Mouse (Mus musculus) kidney, adult 18-20 months (tissue): Measurements from ENCODE around the gene Gm960.

Experiments
- DNase-seq: peaks from one replicate; pipeline ENCODE4 v3.0.0; 2021

Gene Gm960

DNA sequence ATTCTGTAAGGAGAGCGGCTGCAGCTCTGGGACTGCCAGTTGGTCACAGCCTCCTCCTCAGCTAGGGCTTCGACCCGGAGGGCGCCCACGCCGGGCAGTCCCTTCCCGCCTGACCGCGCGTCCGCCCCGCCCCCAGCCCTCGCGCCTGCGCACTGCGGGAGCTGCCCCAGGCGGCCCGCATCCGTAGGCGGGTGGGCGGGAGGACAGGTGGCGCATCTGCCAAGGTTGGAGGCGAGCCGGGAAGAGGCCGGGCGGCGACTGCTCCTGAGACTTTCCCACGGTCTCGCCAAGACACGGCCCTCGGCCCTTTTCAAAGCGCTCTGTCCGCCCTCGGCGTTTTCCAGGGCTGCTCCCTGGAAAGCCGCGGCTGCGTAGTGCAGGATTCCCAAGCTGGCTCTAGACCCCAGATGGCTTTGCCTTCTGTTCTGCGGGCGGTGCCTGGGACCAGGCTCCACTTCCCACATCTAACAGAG lies at the start of gene Gm960:
TSS of gene Gm960 (minus strand) at position 464 of the 473 bp plus-strand sequence.
- DNase-seq = peak; percentile 77

DNA sequence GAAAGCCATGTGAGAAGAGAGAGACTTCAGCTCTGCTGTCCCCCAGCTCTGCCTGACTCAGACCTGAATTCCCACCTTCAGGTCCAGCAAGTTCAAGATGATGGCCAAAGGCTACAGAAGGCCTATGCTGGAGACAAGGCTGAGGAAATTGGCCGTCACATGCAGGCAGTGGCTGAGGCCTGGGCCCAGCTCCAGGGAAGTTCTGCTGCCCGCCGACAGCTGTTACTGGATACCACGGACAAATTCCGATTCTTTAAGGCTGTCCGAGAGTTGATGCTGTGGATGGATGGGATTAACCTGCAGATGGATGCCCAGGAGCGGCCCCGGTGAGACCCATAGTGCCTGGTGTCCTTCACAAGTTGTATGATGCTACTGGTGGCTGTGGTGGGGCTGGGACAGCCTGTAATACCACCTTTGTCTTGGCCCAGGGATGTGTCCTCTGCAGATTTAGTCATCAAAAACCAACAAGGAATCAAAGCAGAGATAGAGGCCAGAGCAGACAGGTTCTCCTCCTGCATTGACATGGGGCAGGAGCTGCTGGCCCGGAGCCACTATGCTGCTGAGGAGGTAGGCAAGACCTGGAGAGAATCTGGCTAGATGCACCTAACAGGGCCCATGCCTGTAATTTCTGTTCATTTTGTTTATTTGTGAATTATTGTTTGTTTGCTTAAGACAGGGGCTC lies 49.3 kb upstream of the Gm960 start:
- no peak for DNase-seq

DNA sequence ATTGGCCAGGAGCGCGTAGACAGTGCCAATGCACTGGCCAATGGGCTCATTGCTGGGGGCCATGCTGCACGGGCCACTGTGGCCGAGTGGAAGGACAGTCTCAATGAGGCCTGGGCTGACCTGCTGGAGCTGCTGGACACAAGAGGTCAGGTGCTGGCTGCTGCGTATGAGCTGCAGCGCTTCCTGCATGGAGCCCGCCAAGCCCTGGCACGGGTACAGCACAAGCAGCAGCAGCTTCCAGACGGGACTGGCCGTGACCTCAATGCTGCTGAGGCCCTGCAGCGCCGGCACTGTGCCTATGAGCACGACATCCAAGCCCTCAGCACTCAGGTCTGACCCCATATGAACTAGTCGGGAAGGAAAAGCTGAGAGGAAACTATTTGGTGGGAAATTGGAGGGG lies 48.1 kb upstream of the Gm960 start:
- no peak for DNase-seq

DNA sequence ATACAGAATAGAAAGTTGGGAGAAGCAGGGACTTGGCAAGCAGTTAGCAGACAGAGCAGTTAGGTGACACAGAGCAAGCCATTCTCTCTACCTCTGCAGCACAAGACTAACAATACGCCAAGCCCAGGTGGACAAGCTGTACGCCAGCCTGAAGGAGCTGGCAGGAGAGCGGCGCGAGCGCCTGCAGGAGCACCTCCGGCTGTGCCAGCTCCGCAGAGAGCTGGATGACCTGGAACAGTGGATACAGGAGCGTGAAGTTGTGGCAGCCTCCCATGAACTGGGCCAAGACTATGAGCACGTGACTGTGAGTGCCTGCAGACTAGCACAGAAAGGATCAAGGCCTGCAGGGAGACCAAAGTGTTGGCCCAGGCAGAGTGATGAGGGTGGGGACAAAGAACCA lies 47.2 kb upstream of the Gm960 start:
- DNase-seq = no peak

DNA sequence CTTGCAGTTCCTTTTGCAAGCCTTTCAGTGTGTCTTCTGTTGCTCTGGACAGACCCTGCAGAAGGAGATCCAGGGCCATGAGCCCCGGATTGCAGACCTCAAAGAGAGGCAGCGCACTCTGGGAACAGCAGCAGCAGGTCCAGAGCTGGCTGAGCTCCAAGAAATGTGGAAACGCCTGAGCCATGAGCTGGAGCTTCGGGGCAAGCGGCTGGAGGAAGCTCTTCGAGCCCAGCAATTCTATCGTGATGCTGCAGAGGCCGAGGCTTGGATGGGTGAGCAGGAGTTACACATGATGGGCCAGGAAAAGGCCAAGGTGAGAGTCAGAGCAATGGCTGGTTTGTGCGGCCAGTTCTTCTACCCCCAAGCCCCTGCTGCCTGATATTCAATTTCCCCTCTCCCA lies 46.6 kb upstream of the Gm960 start:
- no peak for DNase-seq

DNA sequence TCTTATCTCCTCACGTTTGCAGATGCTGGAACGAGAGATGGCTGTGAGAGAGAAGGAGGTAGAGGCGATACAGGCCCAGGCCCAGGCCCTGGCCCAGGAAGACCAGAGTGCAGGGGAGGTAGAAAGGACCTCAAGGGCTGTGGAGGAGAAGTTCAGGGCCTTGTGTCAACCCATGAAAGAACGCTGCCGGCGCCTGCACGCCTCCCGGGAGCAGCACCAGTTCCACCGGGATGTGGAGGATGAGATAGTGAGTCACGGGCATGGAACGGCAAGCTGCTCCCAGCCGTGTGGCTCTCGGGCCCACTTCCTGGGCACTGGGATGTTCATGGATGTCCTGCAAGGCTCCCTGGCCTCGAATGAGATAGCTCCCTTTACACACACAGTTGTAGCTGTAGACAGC lies 45.6 kb upstream of the Gm960 start:
- DNase-seq = no peak

DNA sequence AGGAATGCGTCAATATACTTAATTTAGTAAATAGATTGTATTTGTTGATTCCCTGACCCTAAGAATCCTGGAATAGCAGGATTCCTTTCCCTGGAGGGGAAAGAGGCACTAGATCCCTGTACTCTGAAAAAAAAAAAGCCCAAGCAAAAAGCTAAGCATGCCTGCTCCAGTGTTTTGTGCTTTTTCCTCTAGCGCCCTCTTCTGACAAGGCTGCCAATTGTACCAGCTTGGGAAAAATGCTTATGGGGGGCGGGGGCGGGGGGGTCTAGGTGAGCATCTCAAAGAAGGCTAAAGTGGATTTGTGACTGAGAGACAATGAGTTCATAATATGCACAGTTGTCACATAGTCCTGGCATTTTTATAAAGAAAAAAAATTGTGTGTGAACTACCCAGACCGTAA lies 45.1 kb upstream of the Gm960 start:
- no peak for DNase-seq

DNA sequence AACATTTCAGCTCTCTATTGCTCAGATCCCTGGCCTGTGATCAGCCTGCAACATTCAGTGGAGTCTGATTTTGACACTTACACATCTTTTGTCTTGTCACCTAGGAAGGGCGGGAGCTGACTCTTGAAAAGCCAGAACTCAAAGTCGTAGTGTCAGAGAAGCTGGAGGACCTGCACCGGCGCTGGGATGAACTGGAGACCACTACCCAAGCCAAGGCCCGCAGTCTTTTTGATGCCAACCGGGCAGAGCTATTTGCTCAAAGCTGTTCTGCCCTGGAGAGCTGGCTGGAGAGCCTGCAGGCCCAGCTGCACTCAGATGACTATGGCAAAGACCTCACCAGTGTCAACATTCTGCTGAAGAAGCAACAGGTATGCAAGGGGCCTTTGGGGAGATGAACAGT lies 43.8 kb upstream of the Gm960 start:
- no peak for DNase-seq

DNA sequence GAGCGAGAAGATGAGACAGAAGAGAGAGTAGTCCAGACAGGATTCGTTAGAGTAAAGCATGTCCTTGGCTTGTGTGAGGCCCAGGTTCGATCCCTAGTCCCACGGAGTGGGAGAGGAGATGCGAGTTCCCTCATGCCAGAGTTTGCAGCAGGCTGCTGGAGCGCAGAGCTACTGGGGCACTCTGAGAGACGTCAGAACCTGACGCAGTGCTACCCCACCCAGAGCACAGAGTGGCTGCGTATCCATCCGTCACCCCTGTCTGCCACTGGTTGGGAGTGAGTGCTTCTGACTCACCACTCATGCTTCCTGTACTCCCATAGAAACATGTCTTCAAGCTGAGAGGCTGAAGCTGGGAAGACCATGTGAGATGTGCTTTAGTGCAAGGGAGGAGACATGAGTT lies 43.0 kb upstream of the Gm960 start:
- DNase-seq = no peak

DNA sequence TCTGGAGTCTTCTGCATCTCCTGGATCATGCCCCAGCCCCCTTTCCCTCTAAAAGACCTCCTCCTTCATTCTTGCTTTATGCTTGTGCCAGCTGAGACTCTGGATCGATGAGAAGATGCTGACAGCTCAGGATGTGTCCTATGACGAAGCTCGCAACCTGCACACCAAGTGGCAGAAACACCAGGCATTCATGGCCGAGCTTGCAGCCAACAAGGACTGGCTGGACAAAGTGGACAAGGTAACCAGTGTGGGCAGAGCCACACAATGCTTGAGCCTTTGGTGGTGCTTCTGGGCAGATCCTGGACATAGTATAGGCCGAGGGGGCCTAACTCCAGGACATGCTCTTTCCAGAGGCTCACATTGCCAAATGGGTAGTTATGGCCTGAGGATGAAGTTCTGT lies 41.3 kb upstream of the Gm960 start:
- DNase-seq = no peak

DNA sequence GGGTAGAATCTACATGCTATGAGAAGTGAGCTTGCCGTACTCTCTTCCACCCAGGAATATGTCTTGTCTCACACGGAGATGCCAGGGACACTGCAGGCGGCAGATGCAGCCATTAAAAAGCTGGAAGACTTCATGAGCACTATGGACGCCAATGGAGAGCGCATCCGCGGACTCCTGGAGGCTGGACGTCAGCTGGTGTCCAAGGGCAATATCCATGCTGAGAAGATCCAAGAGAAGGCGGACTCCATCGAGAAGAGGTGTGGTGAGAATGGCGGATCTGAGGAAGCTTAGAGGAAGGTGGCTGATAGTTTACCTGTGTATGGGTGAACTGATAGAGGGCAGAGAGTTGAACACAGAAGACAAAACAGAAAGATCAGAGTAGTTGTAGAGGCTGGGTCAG lies 40.6 kb upstream of the Gm960 start:
- no peak for DNase-seq

DNA sequence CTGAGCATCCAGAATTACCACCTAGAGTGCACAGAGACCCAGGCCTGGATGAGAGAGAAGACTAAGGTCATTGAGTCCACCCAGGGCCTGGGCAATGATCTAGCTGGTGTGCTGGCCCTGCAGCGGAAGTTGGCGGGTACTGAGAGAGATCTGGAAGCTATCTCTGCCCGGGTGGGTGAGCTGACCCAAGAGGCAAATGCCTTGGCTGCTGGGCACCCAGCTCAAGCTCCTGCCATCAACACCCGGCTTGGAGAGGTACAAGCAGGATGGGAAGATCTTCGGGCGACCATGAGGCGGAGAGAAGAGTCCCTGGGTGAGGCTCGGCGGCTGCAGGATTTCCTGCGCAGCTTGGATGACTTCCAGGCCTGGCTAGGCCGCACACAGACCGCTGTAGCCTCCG lies 39.4 kb upstream of the Gm960 start:
- DNase-seq = no peak

DNA sequence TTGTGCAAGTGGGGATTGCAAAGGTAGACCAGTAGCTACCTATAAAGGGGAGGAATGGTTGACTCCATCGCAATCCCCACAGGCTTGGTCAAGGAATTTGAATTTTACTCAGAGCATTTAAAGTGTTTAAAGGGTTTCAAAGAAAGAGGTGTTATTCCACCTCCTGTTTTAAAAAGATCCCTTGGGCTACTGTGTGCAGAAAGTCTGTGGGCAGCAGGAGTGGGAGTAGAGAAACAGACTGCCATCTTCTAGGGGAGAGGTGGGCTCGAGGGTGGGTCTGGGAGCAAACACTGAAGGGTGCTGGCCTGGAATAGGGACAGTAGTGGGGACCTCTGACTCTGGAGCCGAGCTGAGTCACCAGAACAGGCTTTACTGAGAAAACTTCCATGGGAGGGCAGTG lies 34.6 kb upstream of the Gm960 start:
- no peak for DNase-seq

DNA sequence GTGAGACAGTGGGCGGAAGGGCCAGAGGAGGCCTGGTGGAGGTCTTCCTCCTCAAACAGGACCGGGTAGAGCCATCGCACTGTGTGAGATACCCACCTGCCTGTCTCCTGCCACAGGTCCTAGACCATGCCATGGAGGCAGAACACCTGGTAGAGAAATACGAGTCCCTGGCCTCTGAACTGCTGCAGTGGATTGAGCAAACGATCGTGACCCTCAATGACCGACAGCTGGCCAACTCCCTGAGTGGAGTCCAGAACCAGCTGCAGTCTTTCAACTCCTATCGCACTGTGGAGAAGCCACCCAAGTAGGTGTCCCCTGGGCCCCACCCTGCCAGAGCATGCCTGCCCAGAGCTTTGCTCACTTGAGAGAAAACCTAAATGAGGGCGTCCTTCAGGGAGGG lies 30.7 kb upstream of the Gm960 start:
- DNase-seq = no peak

DNA sequence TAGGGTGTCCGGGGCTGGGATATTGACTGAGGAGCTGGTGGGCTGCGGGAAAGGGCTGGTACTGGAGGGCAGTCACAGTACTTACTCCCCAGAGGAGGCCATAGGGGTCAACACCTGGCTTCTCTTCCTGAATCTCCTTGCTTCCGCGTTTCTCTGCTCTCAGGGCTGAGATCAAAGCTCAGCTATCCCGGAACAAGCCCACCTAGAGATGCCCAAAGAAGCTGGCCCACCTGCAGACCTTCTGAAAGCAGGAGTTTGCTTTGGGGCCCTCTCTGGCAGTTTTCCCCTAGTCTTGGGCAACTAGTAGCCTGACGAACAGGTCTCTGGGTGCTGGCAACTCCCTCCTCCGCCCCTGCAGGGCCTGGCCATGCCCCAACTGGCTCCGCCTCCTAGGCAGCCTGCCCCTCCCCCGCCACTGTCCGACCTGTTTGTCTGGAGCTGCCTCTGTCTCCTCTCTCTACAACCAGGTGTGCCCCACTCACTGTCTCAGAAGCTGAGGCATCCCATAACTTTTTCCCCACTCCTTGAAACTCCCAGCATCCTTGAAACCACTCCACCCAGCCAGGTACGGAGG lies 22.3 kb upstream of the Gm960 start:
- peak; percentile 87 for DNase-seq

DNA sequence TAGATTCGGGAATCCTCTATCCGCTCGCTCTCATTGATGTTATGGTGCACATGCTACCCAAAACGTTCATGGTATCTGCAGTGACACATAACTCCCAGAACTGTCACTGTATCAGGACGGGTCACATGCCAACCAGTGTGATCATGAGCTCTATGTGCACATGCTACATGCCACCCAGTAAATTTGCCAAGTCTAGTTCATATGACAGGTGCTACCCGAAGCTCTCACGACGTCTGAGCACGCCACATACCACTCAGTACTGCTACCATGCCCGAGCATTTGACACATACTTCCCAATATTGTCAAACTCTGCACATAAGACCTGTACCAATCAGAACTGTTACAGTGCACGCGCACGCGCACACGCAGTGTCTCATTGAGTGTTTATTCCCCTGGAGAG lies 21.6 kb upstream of the Gm960 start:
- DNase-seq = no peak

DNA sequence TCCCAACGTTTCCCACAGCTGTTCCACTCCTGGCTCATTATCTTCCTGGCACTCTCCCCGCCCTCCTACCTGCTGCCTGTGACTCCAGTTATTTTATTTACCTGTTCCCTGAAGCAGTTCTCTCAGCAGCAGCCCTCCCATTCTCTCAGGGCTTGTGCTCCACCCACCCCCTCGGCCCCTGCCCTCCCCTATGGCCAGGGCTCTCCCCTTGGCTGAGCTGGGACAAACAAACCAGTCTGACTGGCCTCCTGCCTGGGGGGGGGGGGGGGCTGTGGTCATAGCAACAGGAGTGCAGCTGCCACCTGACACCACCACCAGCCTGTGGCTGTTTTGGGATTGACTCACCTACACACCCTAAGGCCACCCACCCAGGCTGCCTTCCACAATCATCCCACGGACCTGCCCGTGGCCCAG lies 20.9 kb upstream of the Gm960 start:
- peak; percentile 51 for DNase-seq

DNA sequence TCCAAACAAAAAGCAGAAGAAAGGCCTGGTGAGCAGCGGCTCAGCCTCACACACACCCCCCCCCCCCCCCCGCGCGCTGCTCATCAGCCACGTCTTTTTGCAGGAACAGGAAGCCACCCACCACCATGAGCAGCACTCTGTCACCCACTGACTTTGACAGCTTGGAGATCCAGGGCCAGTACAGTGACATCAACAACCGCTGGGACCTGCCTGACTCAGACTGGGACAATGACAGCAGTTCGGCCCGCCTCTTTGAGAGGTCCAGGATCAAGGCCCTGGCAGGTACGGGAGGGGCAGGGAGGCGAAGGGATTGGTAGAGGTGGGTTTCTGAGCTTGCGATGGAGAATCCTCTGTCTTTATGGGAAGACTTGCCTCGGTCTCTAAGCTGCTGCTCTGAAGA lies 20.2 kb upstream of the Gm960 start:
- DNase-seq = no peak

DNA sequence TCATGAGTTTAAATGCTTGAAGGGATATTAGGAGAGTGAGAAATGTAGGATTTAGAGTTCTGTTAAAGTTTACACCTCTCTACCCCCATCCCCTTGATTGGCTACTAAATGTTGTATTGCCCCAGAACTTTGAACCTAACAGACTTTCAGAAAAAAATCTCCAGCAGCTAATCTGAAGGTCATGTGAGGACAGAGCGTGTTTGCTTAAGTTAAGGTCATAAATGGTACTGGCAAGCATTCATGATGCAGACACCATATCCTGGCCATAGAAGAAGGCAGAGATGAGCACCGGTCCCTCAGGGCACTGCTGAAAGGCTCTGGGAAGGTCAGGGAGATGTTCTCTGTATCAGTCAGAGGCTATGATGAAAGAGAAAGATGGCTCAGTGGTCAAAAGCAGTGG lies 18.8 kb upstream of the Gm960 start:
- no peak for DNase-seq

DNA sequence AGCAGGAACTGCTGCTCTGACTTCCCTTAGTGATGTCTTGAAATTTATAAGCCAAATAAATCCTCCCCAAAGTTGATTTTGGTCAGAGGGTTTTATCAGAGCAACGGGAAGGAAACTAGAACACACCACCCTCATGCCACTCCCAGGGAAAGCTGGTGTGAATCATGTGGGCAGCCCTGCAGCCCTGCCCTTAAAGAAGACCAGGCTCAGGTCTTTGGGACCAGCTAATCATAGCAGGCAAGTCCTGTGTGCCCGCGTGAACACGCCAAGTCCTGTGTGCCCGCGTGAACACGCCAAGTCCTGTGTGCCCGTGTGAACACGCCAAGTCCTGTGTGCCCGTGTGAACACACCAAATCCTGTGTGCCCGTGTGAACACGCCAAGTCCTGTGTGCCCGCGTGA lies 18.3 kb upstream of the Gm960 start:
- no peak for DNase-seq

DNA sequence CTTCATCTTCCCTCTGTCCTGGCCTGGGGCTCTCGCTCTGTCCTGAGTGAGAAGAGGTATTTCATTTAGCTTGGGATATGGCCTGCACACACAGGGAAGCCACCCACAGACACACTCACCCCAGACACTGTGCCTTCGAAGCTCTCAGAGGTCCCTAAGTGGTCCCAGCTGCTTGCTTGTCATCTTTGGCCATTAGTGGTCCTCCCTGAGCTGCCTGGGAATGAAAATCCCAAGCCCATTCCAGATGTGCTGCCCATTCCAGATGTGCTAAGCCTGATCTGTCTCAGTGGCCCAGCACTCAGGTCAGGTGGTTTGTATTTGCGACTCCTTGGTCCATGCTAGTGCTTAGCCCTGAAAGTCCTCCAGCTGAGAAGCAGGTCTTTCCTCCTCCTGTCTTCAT lies 15.4 kb upstream of the Gm960 start:
- DNase-seq = no peak

DNA sequence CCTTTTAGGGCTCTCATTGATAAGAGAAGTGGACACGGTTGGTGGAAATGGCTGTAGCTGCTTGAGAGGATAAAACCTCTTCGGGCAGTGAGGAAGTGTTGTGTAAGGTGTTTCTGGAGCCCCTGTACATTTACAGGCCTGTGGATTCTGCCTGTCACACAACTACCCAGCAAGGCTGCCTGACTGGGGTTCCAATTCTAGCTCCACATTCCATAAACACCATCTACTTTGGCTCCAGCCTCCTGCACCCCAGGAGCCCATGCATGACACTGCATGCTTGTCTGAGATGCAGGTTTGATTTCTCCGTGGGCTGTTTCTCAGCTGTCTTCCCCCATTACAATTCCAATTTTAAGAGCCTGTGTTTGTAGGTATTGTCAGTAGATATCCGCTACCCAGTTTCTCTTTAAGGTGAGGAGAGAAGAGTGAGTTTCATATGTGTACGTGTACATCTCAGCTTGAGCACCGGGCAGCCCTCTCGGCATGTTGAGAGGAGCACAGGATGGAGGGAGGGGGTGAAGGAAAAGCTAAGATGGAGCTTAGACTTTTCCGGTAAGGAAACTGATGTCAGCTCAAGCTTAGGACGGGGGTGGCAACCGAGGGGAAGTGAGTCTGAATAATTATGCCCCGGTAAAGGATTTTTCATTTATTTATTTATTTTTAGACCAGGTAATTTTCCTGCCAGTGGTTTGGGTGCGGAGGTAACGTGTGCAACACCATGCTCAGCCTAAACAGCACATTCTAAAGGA lies 14.5 kb upstream of the Gm960 start:
- DNase-seq = no peak

DNA sequence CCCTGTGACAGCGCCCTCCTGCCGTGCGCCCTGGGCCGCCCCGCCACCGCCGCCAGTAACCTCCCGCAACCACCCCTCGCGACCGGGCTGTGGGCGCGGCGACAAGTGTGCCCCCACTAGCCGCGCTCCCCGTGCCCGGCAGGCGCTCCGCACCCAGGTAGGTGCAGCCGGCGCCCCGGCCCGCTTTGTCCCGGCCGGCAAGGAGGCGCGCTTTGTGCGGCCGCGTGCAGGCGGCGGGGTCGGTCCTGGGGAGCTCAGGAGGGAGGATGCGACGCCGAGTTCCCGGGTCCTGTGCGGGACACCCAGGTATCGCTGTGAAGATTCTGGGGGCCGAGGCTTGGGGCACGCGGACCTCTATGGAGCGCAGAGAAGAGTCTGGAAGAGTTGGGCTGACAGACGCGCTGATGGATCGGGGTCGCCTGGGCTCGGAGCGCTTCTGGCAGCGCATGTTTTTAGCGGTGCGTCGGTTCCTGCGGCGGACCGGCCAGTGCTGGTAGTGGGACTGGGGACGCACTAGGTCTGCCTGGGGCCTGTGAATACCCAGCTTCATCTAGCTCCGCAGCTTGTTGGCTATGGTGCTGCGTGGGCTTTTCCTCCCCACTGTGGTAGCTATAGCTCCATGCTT lies 13.8 kb upstream of the Gm960 start:
- DNase-seq = no peak

DNA sequence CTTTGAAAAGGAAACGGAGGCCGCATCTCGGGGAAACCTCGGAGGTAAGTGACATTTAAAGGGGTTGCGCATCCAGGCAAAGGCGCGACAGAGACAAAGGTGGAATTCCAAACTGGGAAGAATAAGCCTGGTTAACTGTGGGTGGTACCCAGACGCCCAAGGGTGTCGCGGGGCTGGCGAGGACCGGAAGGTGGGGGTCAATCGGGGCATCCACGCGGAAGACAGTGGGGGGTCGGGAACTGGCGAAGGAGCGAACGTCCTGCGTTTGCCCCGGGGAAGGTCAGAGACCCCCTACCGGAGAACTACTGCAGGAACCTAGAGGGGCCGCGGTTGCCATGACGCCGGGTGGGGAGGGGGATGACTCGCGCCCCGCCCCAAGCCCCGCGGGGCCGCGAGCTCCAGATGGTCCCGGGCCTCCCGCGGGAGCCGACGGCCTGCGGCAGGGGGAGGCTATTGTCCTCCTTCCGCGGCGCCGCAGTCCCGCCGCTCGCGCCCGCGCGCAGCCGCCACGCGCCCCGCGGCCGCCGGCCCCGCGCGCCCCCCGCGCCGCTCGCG lies 13.2 kb upstream of the Gm960 start:
- no peak for DNase-seq
